Mouse (Mus musculus) gastrocnemius, postnatal 36 days (tissue): Measurements from ENCODE around the gene Spag4. TPM values are rescaled to one million over a fixed set of nuclear protein-coding genes. Genes with fewer than 3 reads are reported as not detected.
"Not testable (repeated sequence)": the region's sequence is repeated elsewhere in the genome, so short reads cannot be mapped to it uniquely, and the experiment has no call there.

ENCODE experiments used
- DNase-seq, 2 experiments: peaks; one replicate each; pipeline ENCODE4 v3.0.0; 2022
- intact Hi-C: fragments of 180-260 bp; cut with DNase I; formaldehyde crosslinking; loops from one replicate; pipeline ENCODE4 v1.15.1; 2025
- total RNA-seq, 2 experiments: library from RNA; stranded (reverse); gene quantifications; 2 replicates each; pipeline ENCODE4 v1.2.3; 2021

Gene Spag4
- total RNA-seq, 2 experiments from 2014 or later = not detected

GRCm38 (mm10) chr2:156089799-156090198 is 24.8 kb downstream of the Spag4 start:
- intact Hi-C loops = no loop called here
- no peak for DNase-seq

GRCm38 (mm10) chr2:156091926-156092325 is 27.0 kb downstream of the Spag4 start:
- intact Hi-C loops = no loop called here
- no peak for DNase-seq

DNA sequence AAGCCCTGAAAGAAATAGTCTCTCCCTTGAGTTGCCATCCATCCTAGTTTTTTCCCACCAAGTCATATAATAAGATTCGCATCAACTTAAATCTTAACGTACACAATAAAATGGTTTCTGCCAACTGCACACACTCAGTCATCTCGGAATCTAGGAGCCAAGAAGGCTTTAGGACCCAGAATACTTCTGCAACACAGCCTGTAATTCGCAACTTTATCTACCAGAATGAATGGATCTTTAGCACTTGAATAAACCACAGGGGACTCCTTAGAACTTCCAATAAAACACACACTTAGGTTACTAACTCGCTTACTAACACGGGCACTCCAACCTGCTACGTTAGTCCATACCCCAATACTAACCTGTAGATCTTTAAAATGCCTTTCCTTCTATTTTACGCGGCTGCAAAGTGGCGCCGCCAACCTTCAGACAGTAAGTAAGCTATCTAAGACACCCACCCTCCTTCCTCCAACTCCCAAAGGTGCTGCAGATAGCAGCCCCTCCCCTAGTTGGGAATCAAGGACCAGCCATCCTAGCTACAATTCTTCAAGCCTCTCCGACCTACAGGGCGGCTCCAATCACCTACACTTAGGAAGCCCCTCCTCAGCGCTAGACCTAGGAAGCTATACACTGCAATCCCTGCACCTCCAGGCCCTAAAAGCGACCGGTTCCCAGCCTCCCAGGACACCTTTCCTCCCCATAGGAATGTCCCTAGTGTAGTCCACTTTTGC is 45.8 kb downstream of the Spag4 start:
- intact Hi-C loops = no loop called here
- DNase-seq = no peak

DNA sequence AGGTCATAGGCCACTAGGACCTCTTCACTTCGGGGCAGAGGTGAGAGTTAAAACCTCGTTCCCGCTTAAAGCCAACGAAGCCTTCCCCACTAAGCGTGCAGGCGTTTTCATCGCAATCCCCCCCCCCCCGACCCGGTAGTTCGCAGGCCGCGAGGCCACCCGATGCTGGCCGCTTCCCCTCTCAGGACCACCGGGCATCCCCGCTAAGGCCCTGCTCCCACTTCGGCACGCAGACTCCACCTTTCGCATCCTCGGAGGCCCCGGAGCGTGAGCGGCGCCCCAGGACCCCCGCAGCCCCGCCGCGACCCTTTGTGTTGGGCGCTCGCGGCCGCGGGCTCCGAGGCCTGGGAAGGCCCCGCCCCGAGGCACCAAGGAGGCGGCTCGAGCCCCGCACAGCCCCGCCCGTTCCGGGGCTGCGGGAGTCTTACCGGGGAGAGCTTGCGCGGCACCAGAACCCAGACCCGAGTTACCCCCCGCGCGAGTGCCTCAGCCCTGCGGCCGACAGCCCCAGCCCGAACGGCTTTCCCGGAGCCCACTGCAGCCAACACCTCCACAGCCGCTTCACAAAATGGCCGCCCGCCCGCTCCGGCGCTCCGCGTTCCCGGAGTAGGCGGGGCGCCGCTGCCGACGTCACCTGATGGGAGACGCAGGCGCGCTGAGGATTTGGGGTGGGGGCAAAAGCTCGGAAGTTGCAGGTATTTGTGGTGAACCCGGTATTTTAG is 46.5 kb downstream of the Spag4 start, which contains the start of the genes Cpne1 and Rbm12:
Gene Cpne1, minus strand, starts transcription at position 608 of the 722 bp plus-strand sequence.
Gene Rbm12, minus strand, starts transcription at position 621 of the 722 bp plus-strand sequence.
- intact Hi-C loops = no loop called here

GRCm38 (mm10) chr2:156112080-156112423 is 47.1 kb downstream of the Spag4 start:
- DNase-seq, intact Hi-C loops: not testable (repeated sequence)

More for the DNA sequence above, 46.5 kb downstream of the Spag4 start, which contains the start of the genes Cpne1 and Rbm12:
- DNase-seq = peak; percentile 87 to 89

DNA sequence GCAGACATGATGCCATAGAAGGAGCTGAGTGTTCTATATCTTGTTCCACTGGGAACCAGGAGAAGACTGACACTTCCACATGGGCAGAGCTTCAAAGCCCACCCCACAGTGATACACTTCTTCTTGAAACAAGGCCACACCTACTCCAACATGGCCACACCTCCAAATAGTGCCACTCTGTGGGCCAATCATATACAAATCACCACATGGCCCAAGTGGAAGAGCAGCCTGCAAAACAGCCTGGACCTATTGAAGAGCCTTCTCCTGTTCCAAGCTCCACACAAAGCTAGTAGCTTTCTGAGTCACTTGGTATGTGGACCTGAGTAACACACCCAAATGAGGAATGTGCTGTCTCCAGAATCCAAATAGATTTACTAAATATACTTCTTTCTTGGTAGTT is 54.6 kb downstream of the Spag4 start:
- intact Hi-C loops = no loop called here

More for the DNA sequence above, 54.6 kb downstream of the Spag4 start:
- no peak for DNase-seq

Other genes with a start within 250 kb of the Spag4 start
- gene BC029722, start 245.7 kb upstream of the Spag4 start, total RNA-seq = 10 to 100 TPM; 22.3 to 23.2 TPM
- 10 to 100 TPM; 36.1 to 45.9 TPM for gene Eif6, start 238.2 kb upstream of the Spag4 start, total RNA-seq
- gene Fam83c, start 230.3 kb upstream of the Spag4 start, total RNA-seq = not detected
- gene Uqcc1, start 134.9 kb upstream of the Spag4 start, total RNA-seq = 100 to 1,000 TPM; 151 to 164 TPM
- gene Gm15557, start 124.4 kb upstream of the Spag4 start, total RNA-seq = not detected
- under 1 TPM in 1 of 2 experiments, not detected in 1; 0.10 TPM for gene Gdf5, start 119.8 kb upstream of the Spag4 start, total RNA-seq
- 1 to 10 TPM; 3.1 to 3.2 TPM for gene Cep250, start 108.7 kb upstream of the Spag4 start, total RNA-seq
- gene 6430550D23Rik, start 57.2 kb upstream of the Spag4 start, total RNA-seq = under 1 TPM; 0.20 to 0.39 TPM
- 10 to 100 TPM; 44.1 to 46.2 TPM for gene Ergic3, start 57.1 kb upstream of the Spag4 start, total RNA-seq
- not detected for gene Fer1l4, start 12.2 kb upstream of the Spag4 start, total RNA-seq
- 1 to 10 TPM; 8.3 to 9.6 TPM for gene Cpne1, start 46.8 kb downstream of the Spag4 start, total RNA-seq
- 1 to 10 TPM; 3.6 to 6.6 TPM for gene Rbm12, start 46.8 kb downstream of the Spag4 start, total RNA-seq
- 1 to 10 TPM; 4.2 to 4.4 TPM for gene Gm28036, start 61.9 kb downstream of the Spag4 start, total RNA-seq
- 100 to 1,000 TPM; 196 to 210 TPM for gene Romo1, start 78.9 kb downstream of the Spag4 start, total RNA-seq
- gene Nfs1, start 79.0 kb downstream of the Spag4 start, total RNA-seq = 10 to 100 TPM; 70.8 to 77.4 TPM
- gene Rbm39, start 115.1 kb downstream of the Spag4 start, total RNA-seq = 100 to 1,000 TPM in 1 of 2 experiments, 10 to 100 TPM in 1; 88.5 to 107 TPM
- 10 to 100 TPM; 22.4 to 22.8 TPM for gene Phf20, start 131.3 kb downstream of the Spag4 start, total RNA-seq
- gene Cnbd2, start 247.1 kb downstream of the Spag4 start, total RNA-seq = 1 to 10 TPM in 1 of 2 experiments, under 1 TPM in 1; 0.54 to 1.1 TPM
- 10 to 100 TPM; 51.6 to 57.5 TPM for gene Scand1, start 247.5 kb downstream of the Spag4 start, total RNA-seq